Mouse (Mus musculus) cerebral cortex, adult 2 months (tissue): Measurements from ENCODE around the gene Gm11568.

Experiments
- WGBS: fragments of 180-500 bp; shearing (Covaris S2); methylation state at CpG from one replicate; pipeline ENCODE4 v1.1.7; 2018; 5-methylcytosine and 5-hydroxymethylcytosine counted together

Gene Gm11568

DNA sequence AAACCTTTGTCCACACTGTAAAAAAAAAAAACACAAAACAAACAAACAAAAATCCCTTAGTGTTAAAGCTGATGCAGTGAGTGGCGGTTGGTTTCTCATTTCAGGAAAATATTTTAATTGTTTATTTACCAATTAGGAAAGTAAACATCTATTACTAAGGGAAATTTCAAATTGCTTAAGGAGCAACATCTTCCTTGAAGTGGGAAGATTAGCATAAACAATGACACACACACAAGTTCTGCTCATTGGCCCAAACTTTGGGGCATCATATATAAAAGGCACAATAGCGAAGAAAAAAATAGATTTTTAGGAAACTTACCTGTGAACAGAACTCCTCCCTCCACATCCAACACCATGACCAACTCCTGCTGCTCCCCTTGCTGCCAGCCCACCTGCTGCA lies at the start of gene Gm11568:
Gene Gm11568, plus strand, starts transcription at position 301 of the 400 bp plus-strand sequence.
- 87% methylated on average over 2 of the region's 2 CpGs for WGBS

DNA sequence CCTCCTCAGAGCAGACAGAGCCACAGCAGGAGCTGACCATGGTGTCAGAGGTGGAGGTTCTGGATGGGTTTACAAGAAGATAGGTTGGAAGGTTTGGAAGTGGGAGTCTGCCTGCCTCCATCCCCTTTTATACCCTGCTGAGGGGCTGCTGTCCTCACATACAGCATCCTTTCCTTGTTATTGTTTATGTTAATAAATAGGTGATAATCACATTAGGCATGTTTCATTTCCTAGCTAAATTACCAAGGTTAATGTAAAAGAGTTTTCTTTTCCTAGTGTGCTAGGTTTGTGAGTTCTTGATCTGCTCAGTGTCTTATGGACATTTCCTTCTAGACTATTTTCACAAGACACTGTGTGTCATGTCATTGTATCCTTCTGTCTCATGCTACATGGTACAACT lies 47.9 kb upstream of the Gm11568 start, which contains the start of gene Krtap4-13:
Gene Krtap4-13, minus strand, starts transcription at position 101 of the 400 bp plus-strand sequence.

DNA sequence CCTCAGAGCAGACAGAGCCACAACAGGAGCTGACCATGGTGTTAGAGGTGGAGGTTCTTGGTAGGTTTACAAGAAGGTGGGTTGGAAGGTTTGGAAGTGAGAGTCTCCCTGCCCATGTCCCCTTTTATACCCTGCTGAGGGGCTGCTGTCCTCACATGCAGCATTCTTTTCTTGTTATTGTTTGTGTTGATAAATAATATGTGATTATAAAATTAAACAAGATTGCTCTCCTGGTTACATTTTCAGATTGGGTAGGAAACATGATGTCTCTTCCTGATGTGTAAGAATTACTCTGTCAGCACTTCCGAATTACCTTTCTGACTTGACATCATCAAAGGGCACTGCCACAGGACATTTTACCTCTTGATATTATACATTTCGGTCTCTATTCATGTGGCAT lies 42.2 kb upstream of the Gm11568 start, which contains the start of gene Gm11564:
Gene Gm11564, minus strand, starts transcription at position 101 of the 400 bp plus-strand sequence.
- WGBS, result 81% methylated on average over 2 of the region's 2 CpGs

DNA sequence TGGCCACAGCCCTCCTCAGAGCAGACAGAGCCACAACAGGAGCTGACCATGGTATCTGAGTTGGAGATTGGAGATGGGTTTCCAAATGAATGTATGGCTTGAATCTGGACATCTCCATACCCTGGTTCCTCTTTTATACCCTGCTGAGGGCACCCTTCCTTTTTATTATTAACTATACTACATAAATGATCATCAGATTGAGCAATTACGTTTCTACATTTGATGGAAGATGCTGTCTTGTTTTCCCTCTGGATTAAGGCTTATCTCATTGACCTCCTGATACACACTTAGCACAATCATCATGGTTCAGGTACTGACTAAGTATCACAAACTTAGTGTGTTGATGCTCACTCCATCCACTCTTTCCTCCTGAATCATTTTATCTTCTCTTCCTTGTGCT lies 19.8 kb upstream of the Gm11568 start, which contains the start of gene 2300003K06Rik:
Gene 2300003K06Rik, minus strand, starts transcription at position 101 of the 400 bp plus-strand sequence.
- WGBS, result 92% methylated on average over 1 of the region's 1 CpGs

DNA sequence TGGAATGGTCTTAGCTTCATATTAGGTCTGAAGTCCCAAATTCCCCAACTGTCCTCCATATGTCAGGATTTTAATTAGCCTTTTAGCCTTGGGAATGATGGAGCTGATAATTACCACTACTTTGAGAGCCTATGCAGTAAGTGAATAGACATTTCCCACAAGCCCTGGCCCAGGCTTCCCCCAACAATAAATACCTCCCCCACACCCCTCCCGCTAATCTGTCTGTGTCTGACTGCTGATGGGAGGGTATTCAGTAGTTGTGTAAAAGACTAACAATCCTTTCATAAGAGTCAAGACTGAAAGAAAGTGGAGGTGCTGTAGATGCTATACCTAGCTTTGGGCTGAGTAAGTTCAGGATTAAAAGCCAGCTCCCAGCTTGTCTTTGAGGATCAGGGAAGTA lies 15.5 kb upstream of the Gm11568 start:
- WGBS, result 71% methylated on average over 1 of the region's 1 CpGs

DNA sequence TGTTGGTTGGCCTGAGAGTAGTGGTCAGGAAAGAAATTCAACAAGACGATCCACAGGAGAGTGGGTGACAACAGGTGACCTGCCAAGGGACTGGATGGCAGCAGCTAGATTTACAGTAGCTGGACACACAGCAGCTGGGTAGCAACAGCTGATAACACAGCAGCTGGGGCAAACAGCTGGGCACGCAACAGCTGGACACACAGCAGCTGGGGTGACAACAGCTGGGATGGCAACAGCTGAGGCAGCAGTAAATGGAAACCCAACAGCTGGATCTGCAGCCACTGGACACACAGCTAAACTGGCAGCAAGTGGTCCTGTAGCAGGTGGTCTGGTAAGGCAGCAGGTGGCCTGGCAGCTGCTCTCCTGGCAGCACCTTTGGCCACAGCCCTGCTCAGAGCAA lies 11.0 kb upstream of the Gm11568 start:
- WGBS, result 95% methylated on average over 2 of the region's 2 CpGs

DNA sequence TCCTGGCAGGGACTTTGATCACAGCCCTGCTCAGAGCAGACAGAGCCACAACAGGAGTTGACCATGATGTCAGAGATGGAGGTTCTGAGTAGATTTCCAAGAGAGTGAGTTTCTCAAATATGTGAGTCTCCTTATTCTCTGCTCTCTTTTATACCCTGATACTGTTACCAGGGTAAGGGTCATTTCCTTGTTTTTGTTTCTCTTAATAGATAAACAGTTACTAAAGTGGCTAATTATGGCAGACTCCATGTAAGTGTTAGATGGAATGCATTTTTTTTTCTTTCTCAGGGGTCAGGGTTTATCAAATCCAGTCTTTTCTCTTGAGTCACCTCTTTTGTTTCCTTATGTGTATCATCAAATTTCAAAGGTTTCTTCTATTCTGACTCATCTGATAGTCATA lies 6.2 kb upstream of the Gm11568 start, which contains the start of gene Krtap4-16:
Gene Krtap4-16, minus strand, starts transcription at position 101 of the 400 bp plus-strand sequence.

DNA sequence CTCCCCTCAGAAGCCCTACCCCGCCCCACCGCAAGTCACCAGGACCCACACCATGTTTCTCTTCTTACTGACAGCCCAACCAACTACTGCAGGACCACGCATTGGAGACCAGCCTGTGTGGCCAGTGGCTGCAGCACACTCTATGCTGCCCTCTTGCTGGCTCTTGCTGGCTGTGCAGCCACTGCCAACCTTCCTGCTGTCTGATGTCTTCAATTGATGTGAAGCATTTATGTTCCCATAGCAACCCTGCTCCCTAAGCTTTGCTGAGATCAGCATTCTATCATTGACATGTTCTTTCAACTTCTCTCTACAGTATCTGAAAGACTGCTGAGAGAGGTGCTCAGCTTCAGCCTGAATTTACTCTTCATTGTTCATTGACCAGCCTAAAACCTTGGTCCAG lies 3.6 kb upstream of the Gm11568 start:
- 64% methylated on average over 3 of the region's 3 CpGs for WGBS

DNA sequence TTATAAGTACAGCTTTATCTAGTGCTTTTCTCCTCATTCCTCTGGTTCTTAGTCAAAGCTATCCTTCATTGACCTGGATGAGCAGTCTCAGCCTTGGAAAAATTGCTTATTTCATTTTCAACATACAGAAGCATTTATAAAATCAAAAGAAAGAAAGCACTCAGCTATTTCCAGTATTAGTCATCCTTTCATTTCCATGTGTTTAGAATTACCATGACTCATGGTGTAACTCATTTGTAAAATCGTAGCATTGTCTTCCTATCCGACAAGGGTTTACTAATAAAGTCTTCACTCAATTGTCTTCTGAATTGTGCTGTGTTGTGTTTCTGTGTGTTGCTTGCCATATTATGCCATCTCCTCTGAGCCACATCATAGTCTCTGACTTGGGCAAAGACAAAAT lies 1.0 kb downstream of the Gm11568 start:
- WGBS, result 35% methylated on average over 2 of the region's 2 CpGs

DNA sequence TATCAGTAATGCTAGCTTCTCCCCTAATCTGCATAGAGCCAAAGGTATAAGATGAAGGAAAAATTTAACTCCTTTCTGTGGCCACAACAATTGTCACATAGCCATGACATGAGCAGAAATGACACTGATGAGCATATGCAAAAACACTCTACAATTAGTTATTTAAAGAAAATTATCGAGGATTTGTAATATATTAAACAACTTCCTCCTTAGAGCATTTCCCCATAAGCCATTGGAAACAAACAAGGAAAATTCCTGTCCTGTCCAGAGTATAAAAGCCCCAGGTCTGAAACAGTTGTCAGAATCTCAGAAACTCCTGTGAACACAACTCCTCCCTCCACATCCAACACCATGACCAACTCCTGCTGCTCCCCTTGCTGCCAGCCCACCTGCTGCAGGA lies 6.5 kb downstream of the Gm11568 start, which contains the start of gene Gm11559:
Gene Gm11559, plus strand, starts transcription at position 301 of the 400 bp plus-strand sequence.
- WGBS, result 77% methylated on average over 1 of the region's 1 CpGs

DNA sequence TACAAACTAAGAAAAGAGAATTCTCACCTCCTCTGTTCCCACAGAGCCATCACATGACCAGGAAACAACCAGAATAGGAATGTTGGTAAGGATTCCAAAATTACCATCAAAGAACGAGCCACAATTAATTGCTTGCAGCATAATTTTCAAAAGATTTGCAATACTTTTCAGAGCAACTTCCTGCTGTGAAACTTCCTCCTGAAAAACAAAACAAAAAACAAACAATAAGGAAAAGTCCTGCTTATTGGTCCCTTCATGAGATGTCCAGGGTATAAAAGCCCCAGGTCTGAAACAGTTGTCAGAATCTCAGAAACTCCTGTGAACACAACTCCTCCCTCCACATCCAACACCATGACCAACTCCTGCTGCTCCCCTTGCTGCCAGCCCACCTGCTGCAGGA lies 15.4 kb downstream of the Gm11568 start, which contains the start of gene Krtap9-1:
Gene Krtap9-1, plus strand, starts transcription at position 301 of the 400 bp plus-strand sequence.
- 26% methylated on average over 1 of the region's 1 CpGs for WGBS

DNA sequence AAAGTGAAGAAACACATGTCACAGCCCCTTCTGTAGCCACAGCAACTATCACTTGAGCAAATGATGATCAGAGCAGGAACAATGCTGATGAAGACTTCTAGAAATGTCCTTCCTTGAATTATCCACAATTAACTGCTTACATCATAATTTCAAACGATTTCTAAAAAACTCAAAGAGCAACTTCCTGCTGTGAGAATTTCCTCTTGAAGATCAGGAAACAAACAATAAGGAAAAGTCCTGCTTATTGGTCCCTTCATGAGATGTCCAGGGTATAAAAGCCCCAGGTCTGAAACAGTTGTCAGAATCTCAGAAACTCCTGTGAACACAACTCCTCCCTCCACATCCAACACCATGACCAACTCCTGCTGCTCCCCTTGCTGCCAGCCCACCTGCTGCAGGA lies 21.2 kb downstream of the Gm11568 start, which contains the start of gene Gm11567:
Gene Gm11567, plus strand, starts transcription at position 301 of the 400 bp plus-strand sequence.
- WGBS, result 58% methylated on average over 1 of the region's 1 CpGs

DNA sequence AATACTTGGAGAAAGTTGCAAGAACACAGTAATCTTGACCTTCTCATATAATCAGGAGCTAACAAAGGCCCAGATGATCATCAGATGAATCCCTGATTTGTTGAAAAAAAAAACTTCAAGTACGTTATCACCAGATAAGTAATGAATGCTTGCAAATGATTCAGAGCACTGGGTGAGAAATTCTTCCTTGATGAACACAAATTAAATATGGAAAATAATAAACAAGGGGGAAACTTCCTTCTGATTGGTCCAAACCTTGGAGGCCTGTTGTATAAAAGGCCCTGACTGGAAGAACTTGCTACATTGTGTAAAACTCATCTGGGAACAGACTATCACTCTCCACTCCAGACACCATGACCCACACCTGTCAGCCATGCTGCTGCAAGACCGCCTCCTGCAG lies 49.9 kb downstream of the Gm11568 start, which contains the start of gene Krtap31-1:
Gene Krtap31-1, plus strand, starts transcription at position 301 of the 400 bp plus-strand sequence.
- WGBS, result 88% methylated on average over 2 of the region's 2 CpGs
